In the genomic region with DNA sequence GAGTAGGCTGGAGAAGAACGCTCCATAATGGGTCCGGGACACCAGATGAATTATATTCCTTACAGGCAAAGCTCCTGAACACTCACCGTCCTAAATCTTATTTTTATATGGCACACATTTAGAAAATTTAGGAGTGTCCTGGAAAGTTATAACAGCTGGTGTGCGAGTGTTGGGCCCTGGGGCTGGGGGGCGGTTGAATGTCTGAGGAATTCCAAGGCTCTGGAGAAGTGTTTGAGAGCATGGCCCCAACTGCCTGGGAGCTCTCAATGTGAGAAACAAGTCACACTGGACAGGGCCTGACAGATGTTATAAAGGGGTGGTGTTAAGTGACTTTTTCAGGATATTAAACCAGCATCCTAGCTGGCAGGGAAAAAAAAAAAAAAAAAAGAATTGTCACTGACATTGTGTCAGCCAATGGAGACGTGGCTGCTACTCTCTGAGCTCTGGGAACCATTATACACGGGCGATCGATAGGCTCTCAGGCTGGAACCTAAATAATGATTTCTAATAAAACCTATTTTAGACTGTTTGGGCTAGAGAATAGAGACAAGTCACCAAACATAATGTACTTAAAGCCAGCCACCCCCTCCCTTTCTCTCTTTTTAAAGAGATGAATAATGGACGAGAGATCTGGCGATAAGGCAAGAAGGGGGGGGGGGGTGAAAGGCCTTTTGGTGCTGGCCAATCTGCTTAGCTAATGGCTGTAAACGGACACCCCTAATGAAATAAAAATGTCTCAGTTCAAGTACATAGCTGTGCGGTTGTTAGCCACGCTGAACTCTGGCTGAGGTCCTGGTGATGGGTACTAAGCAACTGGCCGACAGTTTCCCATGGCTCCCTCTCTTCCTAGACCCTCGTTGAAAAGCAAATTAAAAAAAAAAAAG, we compare ENCODE assay signal across 12 mouse cellular contexts.
DNase-seq lines count a peak whose midpoint lies in the region; ATAC-seq lines count a peak whose summit lies in the region.
"Had no signal": no experiment of that assay in that cellular context is flagged by ENCODE, and none has a peak within 500 bp of the region (broad histone marks: within the 10 kb centered on the region; RNA-seq: fewer than 3 reads in every experiment).

No protein-coding gene starts in this region.

- no peak for DNase-seq in kidney, adult 18-20 months
- peak; percentile 24 for DNase-seq in embryonic facial prominence, embryonic 11.5 days (ENCODE audit: low spot score)
- DNase-seq in spleen, postnatal 14 days (ENCODE audit: low spot score in 2 of 2), result no peak
- no peak for DNase-seq in urinary bladder, postnatal 36 days (ENCODE audit: low spot score in 2 of 2)
- DNase-seq in gastrocnemius, adult 8-10 months (ENCODE audit: low spot score in 2 of 2), result no peak
- DNase-seq: heart, postnatal 14 days; right cerebral cortex, postnatal 4 days; thymus, postnatal 14 days had no signal

- no peak overlapping the region for H3K27ac ChIP-seq in kidney, embryonic 16.5 days (ENCODE audit: low read length)
- no peak overlapping the region for H3K27ac ChIP-seq in embryonic facial prominence, embryonic 11.5 days (replicated peaks; ENCODE audit: low read depth, low read length)
- H3K27ac ChIP-seq in hindbrain, embryonic 13.5 days, result no peak overlapping the region
- H3K27ac ChIP-seq in midbrain, embryonic 15.5 days, result no peak overlapping the region

- peak overlapping the region; percentile 13 for H3K4me3 ChIP-seq in kidney, embryonic 16.5 days (ENCODE audit: low read length)
- H3K4me3 ChIP-seq in embryonic facial prominence, embryonic 11.5 days (ENCODE audit: low read depth, low read length), result no peak overlapping the region
- H3K4me3 ChIP-seq in hindbrain, embryonic 13.5 days, result peak overlapping the region; percentile 15
- H3K4me3 ChIP-seq in midbrain, embryonic 15.5 days, result peak overlapping the region; percentile 21; the same call in 1 of the 2 replicates
- H3K4me3 ChIP-seq: erythroblast, embryonic 14.5 days had no signal

- peak; percentile 51 for ATAC-seq in kidney, embryonic 16.5 days (ENCODE audit: low FRiP score, low TSS enrichment)
- peak; percentile 75; the same call in 1 of the 2 replicates for ATAC-seq in embryonic facial prominence, embryonic 11.5 days (replicated peaks; ENCODE audit: insufficient number of reproducible peaks, low FRiP score, low TSS enrichment, low read depth)
- peak; percentile 71; the same call in 1 of the 2 replicates for ATAC-seq in hindbrain, embryonic 13.5 days (ENCODE audit: low FRiP score)
- ATAC-seq in midbrain, embryonic 15.5 days (replicated peaks), result peak; percentile 77

- no peaks in the 10 kb centered on the region for H3K36me3 ChIP-seq in kidney, embryonic 16.5 days (ENCODE audit: insufficient read depth, low read length)
- no peaks in the 10 kb centered on the region for H3K36me3 ChIP-seq in embryonic facial prominence, embryonic 11.5 days (replicated peaks; ENCODE audit: control insufficient read depth, insufficient read depth, low read depth, low read length)
- no peaks in the 10 kb centered on the region for H3K36me3 ChIP-seq in hindbrain, embryonic 13.5 days
- no peaks in the 10 kb centered on the region for H3K36me3 ChIP-seq in midbrain, embryonic 15.5 days (replicated peaks)

- H3K9ac ChIP-seq in kidney, embryonic 16.5 days (replicated peaks; ENCODE audit: low read length), result no peak overlapping the region
- H3K9ac ChIP-seq in embryonic facial prominence, embryonic 11.5 days (replicated peaks; ENCODE audit: low read length), result no peak overlapping the region
- no peak overlapping the region; the same call in 1 of the 2 replicates for H3K9ac ChIP-seq in hindbrain, embryonic 13.5 days
- H3K9ac ChIP-seq in midbrain, embryonic 15.5 days, result no peak overlapping the region

- H3K27me3 ChIP-seq in kidney, embryonic 16.5 days (ENCODE audit: insufficient read depth, low read length), result no peaks in the 10 kb centered on the region
- H3K27me3 ChIP-seq in embryonic facial prominence, embryonic 11.5 days (ENCODE audit: control insufficient read depth, insufficient read depth, low read length), result no peaks in the 10 kb centered on the region
- H3K27me3 ChIP-seq in hindbrain, embryonic 13.5 days, result no peaks in the 10 kb centered on the region
- no peaks in the 10 kb centered on the region for H3K27me3 ChIP-seq in midbrain, embryonic 15.5 days (replicated peaks)

- H3K9me3 ChIP-seq in kidney, embryonic 16.5 days (ENCODE audit: low read length), result no peaks in the 10 kb centered on the region
- H3K9me3 ChIP-seq in embryonic facial prominence, embryonic 11.5 days (replicated peaks; ENCODE audit: control insufficient read depth, low read length), result no peaks in the 10 kb centered on the region
- no peaks in the 10 kb centered on the region for H3K9me3 ChIP-seq in hindbrain, embryonic 13.5 days
- no peaks in the 10 kb centered on the region for H3K9me3 ChIP-seq in midbrain, embryonic 15.5 days

- H3K4me2 ChIP-seq in kidney, embryonic 16.5 days (replicated peaks; ENCODE audit: low read depth, low read length), result peak overlapping the region; percentile 44
- H3K4me2 ChIP-seq in embryonic facial prominence, embryonic 11.5 days (ENCODE audit: low read depth, low read length), result no peak overlapping the region
- peak overlapping the region; percentile 42 for H3K4me2 ChIP-seq in hindbrain, embryonic 13.5 days
- peak overlapping the region; percentile 38 for H3K4me2 ChIP-seq in midbrain, embryonic 15.5 days

- H3K4me1 ChIP-seq in kidney, embryonic 16.5 days (ENCODE audit: insufficient read depth, low read length), result peaks cover 16% of the 10 kb centered on the region; the same call in 1 of the 2 replicates
- H3K4me1 ChIP-seq in embryonic facial prominence, embryonic 11.5 days (ENCODE audit: control insufficient read depth, insufficient read depth, low read length), result no peaks in the 10 kb centered on the region; the same call in 1 of the 2 replicates
- H3K4me1 ChIP-seq in hindbrain, embryonic 13.5 days (replicated peaks), result peaks cover 14% of the 10 kb centered on the region
- peaks cover 7% of the 10 kb centered on the region; the same call in 1 of the 2 replicates for H3K4me1 ChIP-seq in midbrain, embryonic 15.5 days

- 23% methylated on average over 16 of the region's 16 CpGs for WGBS in kidney, embryonic 16.5 days
- WGBS in embryonic facial prominence, embryonic 11.5 days, result 55% methylated on average over 16 of the region's 16 CpGs
- 38% methylated on average over 16 of the region's 16 CpGs for WGBS in hindbrain, embryonic 13.5 days
- WGBS in midbrain, embryonic 15.5 days, result 41% methylated on average over 16 of the region's 16 CpGs
